Mouse (Mus musculus) midbrain, embryonic 14.5 days (tissue): ENCODE results near the gene Slc25a42. TPM values are rescaled to one million over a fixed set of nuclear protein-coding genes. Genes with fewer than 3 reads are reported as not detected.

Experiments used
- ATAC-seq: fragments of 200-750 bp; cut with Nextera tagmentation; 2 replicates; pipeline ENCODE4 v1.8.0; 2017; ENCODE audit warnings: moderate number of reproducible peaks, moderate library complexity; ENCODE audit not compliant: low FRiP score, low TSS enrichment
- DNase-seq: peaks from one replicate; pipeline ENCODE4 v3.0.0-alpha.2; 2015
- H3K27ac ChIP-seq: fragments of 300-500 bp; sonication (generic); replicated peaks from 2 replicates; pipeline ENCODE4 v1.5.1; 2014; ENCODE audit warnings: mild to moderate bottlenecking, low read depth, low read length, moderate library complexity
- H3K27me3 ChIP-seq: fragments of 300-500 bp; sonication (generic); 2 replicates; pipeline ENCODE4 v1.6.1; 2014; ENCODE audit warnings: low read length, control low read depth, mixed read lengths; ENCODE audit not compliant: control insufficient read depth, insufficient read depth
- H3K36me3 ChIP-seq: fragments of 300-500 bp; sonication (generic); 2 replicates; pipeline ENCODE4 v1.6.1; 2014; ENCODE audit warnings: low read length, control low read depth; ENCODE audit not compliant: control insufficient read depth, insufficient read depth
- H3K4me1 ChIP-seq: fragments of 300-500 bp; sonication (generic); 2 replicates; pipeline ENCODE4 v1.6.1; 2014; ENCODE audit warnings: mild to moderate bottlenecking, antibody characterized with exemption, low read length, control low read depth; ENCODE audit not compliant: control insufficient read depth, insufficient read depth
- H3K4me2 ChIP-seq: fragments of 300-500 bp; sonication (generic); 2 replicates; pipeline ENCODE4 v1.6.1; 2014; ENCODE audit warnings: mild to moderate bottlenecking, low read length, moderate library complexity
- H3K4me3 ChIP-seq: fragments of 300-500 bp; sonication (generic); replicated peaks from 2 replicates; pipeline ENCODE4 v1.5.1; 2014; ENCODE audit warnings: low read depth, low read length
- H3K9ac ChIP-seq: fragments of 300-500 bp; sonication (generic); replicated peaks from 2 replicates; pipeline ENCODE4 v1.6.1; 2014; ENCODE audit warnings: mild to moderate bottlenecking, low read length, moderate library complexity
- H3K9me3 ChIP-seq: fragments of 300-500 bp; sonication (generic); 2 replicates; pipeline ENCODE4 v1.6.1; 2016; ENCODE audit warnings: low read length, control low read depth, mixed read lengths; ENCODE audit not compliant: control insufficient read depth
- WGBS: fragments of 180-500 bp; shearing (Covaris S2); extraction: QIAGEN DNeasy Blood & Tissue Kit; methylation state at CpG from one replicate; pipeline ENCODE4 v1.1.7; 2014; 5-methylcytosine and 5-hydroxymethylcytosine counted together
- polyA plus RNA-seq: library from polyadenylated mRNA; unstranded; fragments of >200 nt; fragmentation: Nextera tagmentation; extraction: Ambion mirVana; gene quantifications from 2 replicates; pipeline ENCODE4 v1.2.1, GENCODE M21; 2014

The Slc25a42 gene
- polyA plus RNA-seq, 1 experiment from 2014 or later = 5.6 TPM

DNA sequence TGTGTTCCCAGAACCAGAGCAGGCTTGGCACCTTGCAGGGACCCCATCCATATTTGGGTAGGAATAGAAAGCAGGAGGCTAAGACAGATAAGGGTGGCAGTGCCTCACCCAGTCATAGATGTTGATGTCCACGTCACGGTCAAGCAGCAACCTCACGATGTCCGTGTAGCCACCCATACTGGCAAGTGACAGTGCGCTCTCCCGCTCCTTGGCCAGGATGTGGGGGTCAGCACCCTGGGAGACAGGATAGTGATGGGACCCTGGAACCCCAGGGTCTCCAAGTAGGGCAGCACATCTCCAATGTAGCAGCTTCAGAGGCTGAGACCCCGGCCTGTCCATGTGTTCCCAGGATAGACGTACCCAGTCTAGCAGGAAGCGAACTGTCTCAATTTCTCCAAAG lies 77.2 kb downstream of the Slc25a42 start:
- no peaks in the 10 kb centered on the region for H3K9me3 ChIP-seq
- H3K9ac ChIP-seq = no peak overlapping the region
- peaks cover 38% of the 10 kb centered on the region for H3K36me3 ChIP-seq
- H3K27me3 ChIP-seq = no peaks in the 10 kb centered on the region
- no peak overlapping the region for H3K4me2 ChIP-seq
- 91% methylated on average over 9 of the region's 9 CpGs for WGBS
- no peak overlapping the region for H3K4me3 ChIP-seq
- peaks cover 13% of the 10 kb centered on the region for H3K4me1 ChIP-seq
- ATAC-seq = no peak
- no peak for DNase-seq
- H3K27ac ChIP-seq = no peak overlapping the region

Other genes starting within 250 kb of the Slc25a42 start
- gene Gatad2a, start 215.9 kb downstream of the Slc25a42 start, polyA plus RNA-seq = 22.6 and 28.1 TPM in 2 replicates
- 65.2 and 76.3 TPM in 2 replicates for gene Mau2, start 169.6 kb downstream of the Slc25a42 start, polyA plus RNA-seq
- gene Sugp1, start 169.5 kb downstream of the Slc25a42 start, polyA plus RNA-seq = 49.2 and 52.7 TPM in 2 replicates
- gene Tm6sf2, start 139.4 kb downstream of the Slc25a42 start, polyA plus RNA-seq = 2.0 and 2.1 TPM in 2 replicates
- 1.2 and 1.3 TPM in 2 replicates for gene Hapln4, start 128.8 kb downstream of the Slc25a42 start, polyA plus RNA-seq
- gene Ncan, start 91.4 kb downstream of the Slc25a42 start, polyA plus RNA-seq = 135 and 147 TPM in 2 replicates
- gene Nr2c2ap, start 81.0 kb downstream of the Slc25a42 start, polyA plus RNA-seq = 25.8 and 43.4 TPM in 2 replicates
- gene Rfxank, start 73.2 kb downstream of the Slc25a42 start, polyA plus RNA-seq = 6.7 and 7.5 TPM in 2 replicates
- gene Borcs8, start 72.8 kb downstream of the Slc25a42 start, polyA plus RNA-seq = 64.2 and 71.2 TPM in 2 replicates
- gene Mef2b, start 72.6 kb downstream of the Slc25a42 start, polyA plus RNA-seq = 0.46 and 0.50 TPM in 2 replicates
- 31.2 and 40.7 TPM in 2 replicates for gene Tmem161a, start 39.9 kb downstream of the Slc25a42 start, polyA plus RNA-seq
- 87.9 and 88.9 TPM in 2 replicates for gene Sugp2, start 21.9 kb upstream of the Slc25a42 start, polyA plus RNA-seq
- 82.5 and 115 TPM in 2 replicates for gene Armc6, start 22.2 kb upstream of the Slc25a42 start, polyA plus RNA-seq
- 24.0 and 34.4 TPM in 2 replicates for gene Homer3, start 70.5 kb upstream of the Slc25a42 start, polyA plus RNA-seq
- gene Ddx49, start 90.2 kb upstream of the Slc25a42 start, polyA plus RNA-seq = 44.8 and 48.8 TPM in 2 replicates
- 274 and 309 TPM in 2 replicates for gene Cope, start 90.2 kb upstream of the Slc25a42 start, polyA plus RNA-seq
- 38.8 and 42.9 TPM in 2 replicates for gene Cers1, start 103.5 kb upstream of the Slc25a42 start, polyA plus RNA-seq
- gene Gdf1, start 117.5 kb upstream of the Slc25a42 start, polyA plus RNA-seq = not detected in 2 replicates
- gene Upf1, start 141.0 kb upstream of the Slc25a42 start, polyA plus RNA-seq = 16.9 and 18.4 TPM in 2 replicates
- gene Comp, start 161.3 kb upstream of the Slc25a42 start, polyA plus RNA-seq = 0.47 TPM in 1 of 2 replicates, not detected in the other
- 43.9 and 51.7 TPM in 2 replicates for gene Crtc1, start 227.3 kb upstream of the Slc25a42 start, polyA plus RNA-seq